Mouse (Mus musculus): Measurements from ENCODE around the gene Guf1. TPM values are rescaled to one million over a fixed set of nuclear protein-coding genes. Genes with fewer than 3 reads are reported as not detected.
A peak's percentile ranks its signal among the peaks of the same experiment; 100 is the strongest.

The Guf1 gene
- 33.4 and 37.9 TPM in 2 replicates for polyA plus RNA-seq (2014; fragmentation: Nextera tagmentation; extraction: Ambion mirVana)

GRCm38 (mm10) chr5:69556628-69557403, at the start of gene Guf1:
Gene Guf1, plus strand, starts transcription at chr5:69556923.
- H3K4me3 ChIP-seq (ENCODE audit: low read depth, low read length), result peak within 1 kb of the TSS; percentile 87
- peak within 1 kb of the TSS; percentile 81 for H3K27ac ChIP-seq (ENCODE audit: low read depth, low read length)
- DNase-seq (ENCODE audit: low spot score) (peak; percentile 90), ATAC-seq (peak; percentile 91)
- H3K27me3 ChIP-seq (replicated peaks; ENCODE audit: control insufficient read depth, insufficient read depth, low read length), result no peaks in the 10 kb centered on the region
- under 1% methylated on average over 68 of the region's 72 CpGs for WGBS
- H3K9me3 ChIP-seq (replicated peaks; ENCODE audit: control insufficient read depth, low read length), result no peaks in the 10 kb centered on the region
- peaks cover 19% of the 10 kb centered on the region for H3K36me3 ChIP-seq (ENCODE audit: control insufficient read depth, insufficient read depth, low read length)
- H3K4me2 ChIP-seq (ENCODE audit: low read length), result peak within 1 kb of the TSS; percentile 49
- H3K9ac ChIP-seq (ENCODE audit: low read length), result peak within 1 kb of the TSS; percentile 97
- H3K4me1 ChIP-seq (ENCODE audit: control insufficient read depth, insufficient read depth, low read length), result no peaks in the 10 kb centered on the region

GRCm38 (mm10) chr5:69507045-69507444, 49.7 kb upstream of the Guf1 start:
- H3K4me3 ChIP-seq (ENCODE audit: low read depth, low read length), result no peak overlapping the region
- H3K27ac ChIP-seq (ENCODE audit: low read depth, low read length), result no peak overlapping the region
- WGBS, result 81% methylated on average over 3 of the region's 3 CpGs
- H3K9ac ChIP-seq (ENCODE audit: low read length), result no peak overlapping the region
- no peaks in the 10 kb centered on the region for H3K9me3 ChIP-seq (replicated peaks; ENCODE audit: control insufficient read depth, low read length)
- DNase-seq (ENCODE audit: low spot score) (peak; percentile 29), ATAC-seq (no peak)
- H3K27me3 ChIP-seq (replicated peaks; ENCODE audit: control insufficient read depth, insufficient read depth, low read length), result no peaks in the 10 kb centered on the region
- no peaks in the 10 kb centered on the region for H3K4me1 ChIP-seq (ENCODE audit: control insufficient read depth, insufficient read depth, low read length)
- H3K4me2 ChIP-seq (ENCODE audit: low read length), result no peak overlapping the region
- H3K36me3 ChIP-seq (ENCODE audit: control insufficient read depth, insufficient read depth, low read length), result no peaks in the 10 kb centered on the region

- H3K9me3 ChIP-seq (replicated peaks; ENCODE audit: control insufficient read depth, low read length), result no peaks in the 10 kb centered on the region
- 57% methylated on average over 3 of the region's 3 CpGs for WGBS
- ATAC-seq, result no peak
- H3K27me3 ChIP-seq (replicated peaks; ENCODE audit: control insufficient read depth, insufficient read depth, low read length), result no peaks in the 10 kb centered on the region
- no peak overlapping the region for H3K9ac ChIP-seq (ENCODE audit: low read length)
- no peak overlapping the region for H3K27ac ChIP-seq (ENCODE audit: low read depth, low read length)
- H3K36me3 ChIP-seq (ENCODE audit: control insufficient read depth, insufficient read depth, low read length), result no peaks in the 10 kb centered on the region
- no peak for DNase-seq (ENCODE audit: low spot score)
- no peak overlapping the region for H3K4me3 ChIP-seq (ENCODE audit: low read depth, low read length)
- H3K4me2 ChIP-seq (ENCODE audit: low read length), result no peak overlapping the region
- H3K4me1 ChIP-seq (ENCODE audit: control insufficient read depth, insufficient read depth, low read length), result no peaks in the 10 kb centered on the region
Measured at GRCm38 (mm10) chr5:69511631-69512030, 45.1 kb upstream of the Guf1 start.

- Histone ChIP-seq H3K9ac (ENCODE audit: low read length) (no peak overlapping the region), H3K4me2 (ENCODE audit: low read length) (no peak overlapping the region), H3K36me3 (ENCODE audit: control insufficient read depth, insufficient read depth, low read length) (no peaks in the 10 kb centered on the region), H3K4me3 (ENCODE audit: low read depth, low read length) (no peak overlapping the region), H3K27me3 (replicated peaks; ENCODE audit: control insufficient read depth, insufficient read depth, low read length) (no peaks in the 10 kb centered on the region), H3K27ac (ENCODE audit: low read depth, low read length) (no peak overlapping the region), H3K9me3 (replicated peaks; ENCODE audit: control insufficient read depth, low read length) (no peaks in the 10 kb centered on the region), H3K4me1 (ENCODE audit: control insufficient read depth, insufficient read depth, low read length) (no peaks in the 10 kb centered on the region)
- ATAC-seq (no peak), DNase-seq (ENCODE audit: low spot score) (no peak)
- 83% methylated on average over 4 of the region's 4 CpGs for WGBS
Measured at GRCm38 (mm10) chr5:69512203-69512602, 44.5 kb upstream of the Guf1 start.

GRCm38 (mm10) chr5:69520661-69521278, 36.0 kb upstream of the Guf1 start:
- Histone ChIP-seq H3K27ac (ENCODE audit: low read depth, low read length) (no peak overlapping the region), H3K9me3 (replicated peaks; ENCODE audit: control insufficient read depth, low read length) (no peaks in the 10 kb centered on the region), H3K4me3 (ENCODE audit: low read depth, low read length) (no peak overlapping the region), H3K4me2 (ENCODE audit: low read length) (no peak overlapping the region), H3K9ac (ENCODE audit: low read length) (no peak overlapping the region), H3K36me3 (ENCODE audit: control insufficient read depth, insufficient read depth, low read length) (no peaks in the 10 kb centered on the region), H3K27me3 (replicated peaks; ENCODE audit: control insufficient read depth, insufficient read depth, low read length) (no peaks in the 10 kb centered on the region), H3K4me1 (ENCODE audit: control insufficient read depth, insufficient read depth, low read length) (no peaks in the 10 kb centered on the region)
- ATAC-seq (peak; percentile 75), DNase-seq (ENCODE audit: low spot score) (peak; percentile 82)
- 37% methylated on average over 7 of the region's 7 CpGs for WGBS

- no peaks in the 10 kb centered on the region for H3K36me3 ChIP-seq (ENCODE audit: control insufficient read depth, insufficient read depth, low read length)
- H3K4me2 ChIP-seq (ENCODE audit: low read length), result no peak overlapping the region
- no peak overlapping the region for H3K9ac ChIP-seq (ENCODE audit: low read length)
- no peak overlapping the region for H3K27ac ChIP-seq (ENCODE audit: low read depth, low read length)
- WGBS, result 69% methylated on average over 5 of the region's 5 CpGs
- no peak for ATAC-seq
- no peak for DNase-seq (ENCODE audit: low spot score)
- no peak overlapping the region for H3K4me3 ChIP-seq (ENCODE audit: low read depth, low read length)
- H3K9me3 ChIP-seq (replicated peaks; ENCODE audit: control insufficient read depth, low read length), result no peaks in the 10 kb centered on the region
- H3K4me1 ChIP-seq (ENCODE audit: control insufficient read depth, insufficient read depth, low read length), result no peaks in the 10 kb centered on the region
- H3K27me3 ChIP-seq (replicated peaks; ENCODE audit: control insufficient read depth, insufficient read depth, low read length), result no peaks in the 10 kb centered on the region
Measured at GRCm38 (mm10) chr5:69522064-69522463, 34.7 kb upstream of the Guf1 start.

- no peak overlapping the region for H3K4me2 ChIP-seq (ENCODE audit: low read length)
- ATAC-seq (no peak), DNase-seq (ENCODE audit: low spot score) (no peak)
- no peaks in the 10 kb centered on the region for H3K4me1 ChIP-seq (ENCODE audit: control insufficient read depth, insufficient read depth, low read length)
- no peak overlapping the region for H3K9ac ChIP-seq (ENCODE audit: low read length)
- no peak overlapping the region for H3K4me3 ChIP-seq (ENCODE audit: low read depth, low read length)
- no peaks in the 10 kb centered on the region for H3K36me3 ChIP-seq (ENCODE audit: control insufficient read depth, insufficient read depth, low read length)
- no peaks in the 10 kb centered on the region for H3K9me3 ChIP-seq (replicated peaks; ENCODE audit: control insufficient read depth, low read length)
- no peak overlapping the region for H3K27ac ChIP-seq (ENCODE audit: low read depth, low read length)
- no peaks in the 10 kb centered on the region for H3K27me3 ChIP-seq (replicated peaks; ENCODE audit: control insufficient read depth, insufficient read depth, low read length)
Measured at GRCm38 (mm10) chr5:69523944-69524343, 32.8 kb upstream of the Guf1 start.

GRCm38 (mm10) chr5:69541680-69542079, 15.0 kb upstream of the Guf1 start:
- Histone ChIP-seq H3K36me3 (ENCODE audit: control insufficient read depth, insufficient read depth, low read length) (no peaks in the 10 kb centered on the region), H3K4me3 (ENCODE audit: low read depth, low read length) (no peak overlapping the region), H3K27ac (ENCODE audit: low read depth, low read length) (no peak overlapping the region), H3K9me3 (replicated peaks; ENCODE audit: control insufficient read depth, low read length) (no peaks in the 10 kb centered on the region), H3K4me2 (ENCODE audit: low read length) (no peak overlapping the region), H3K27me3 (replicated peaks; ENCODE audit: control insufficient read depth, insufficient read depth, low read length) (no peaks in the 10 kb centered on the region), H3K4me1 (ENCODE audit: control insufficient read depth, insufficient read depth, low read length) (no peaks in the 10 kb centered on the region), H3K9ac (ENCODE audit: low read length) (no peak overlapping the region)
- 91% methylated on average over 1 of the region's 1 CpGs for WGBS
- ATAC-seq (no peak), DNase-seq (ENCODE audit: low spot score) (no peak)

GRCm38 (mm10) chr5:69542489-69542888, 14.2 kb upstream of the Guf1 start, which contains the start of gene Yipf7:
Gene Yipf7, minus strand, starts transcription at chr5:69542648.
- no peak within 1 kb of the TSS for H3K4me3 ChIP-seq (ENCODE audit: low read depth, low read length)
- ATAC-seq (no peak), DNase-seq (ENCODE audit: low spot score) (no peak)
- H3K9ac ChIP-seq (ENCODE audit: low read length), result no peak within 1 kb of the TSS
- no peaks in the 10 kb centered on the region for H3K4me1 ChIP-seq (ENCODE audit: control insufficient read depth, insufficient read depth, low read length)
- no peak within 1 kb of the TSS for H3K27ac ChIP-seq (ENCODE audit: low read depth, low read length)
- no peaks in the 10 kb centered on the region for H3K36me3 ChIP-seq (ENCODE audit: control insufficient read depth, insufficient read depth, low read length)
- H3K4me2 ChIP-seq (ENCODE audit: low read length), result no peak within 1 kb of the TSS
- no peaks in the 10 kb centered on the region for H3K9me3 ChIP-seq (replicated peaks; ENCODE audit: control insufficient read depth, low read length)
- WGBS, result 68% methylated on average over 4 of the region's 4 CpGs
- H3K27me3 ChIP-seq (replicated peaks; ENCODE audit: control insufficient read depth, insufficient read depth, low read length), result no peaks in the 10 kb centered on the region
